Mouse (Mus musculus) activated CD4-positive, CD25-positive, alpha-beta regulatory T cell, adult 4 months (primary cell): ENCODE data around the gene Clcn5. TPM values are rescaled to one million over a fixed set of nuclear protein-coding genes. Genes with fewer than 3 reads are reported as not detected.

ENCODE experiments used
- ATAC-seq: one replicate; pipeline ENCODE4 v1.8.0; 2017
- polyA plus RNA-seq, 2 experiments: library from polyadenylated mRNA; unstranded; fragments of 100-300 nt; shearing (Covaris generic); gene quantifications; one replicate each; pipeline ENCODE4 v1.2.1; 2017

Gene Clcn5
- polyA plus RNA-seq = 1 to 10 TPM; 2.6 to 3.1 TPM

DNA sequence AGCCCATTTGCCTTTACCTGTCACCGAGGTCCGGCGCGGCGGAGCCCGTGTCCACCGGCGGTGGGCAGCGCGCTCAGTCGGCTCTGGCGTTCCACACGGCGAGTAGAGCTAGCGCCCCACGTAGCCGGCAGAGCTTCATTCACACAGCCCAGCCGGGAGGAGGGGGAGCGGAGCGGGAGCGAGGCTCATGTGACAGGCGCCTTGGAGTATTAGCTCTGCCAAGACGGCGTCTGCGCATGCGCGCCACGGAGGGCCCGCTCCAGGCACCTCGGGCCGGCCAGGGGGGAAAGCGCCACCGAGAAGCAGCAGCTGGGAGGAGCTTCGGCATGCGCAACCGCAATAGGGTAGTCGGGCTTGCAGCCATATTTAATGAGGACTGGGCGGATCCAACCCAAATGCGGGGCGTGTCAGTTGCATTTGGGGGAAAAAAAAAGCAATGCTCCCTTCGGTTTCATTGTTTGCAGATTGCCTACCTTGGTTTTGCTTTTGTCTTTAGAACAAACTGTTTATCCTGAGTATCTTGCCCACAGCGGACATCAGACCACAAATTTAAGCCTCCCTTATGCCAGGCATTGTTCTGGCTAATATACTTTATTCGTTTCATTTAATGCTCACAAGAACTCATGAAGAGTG lies at the start of gene Clcn5:
Clcn5 (minus strand) TSS at position 270 of the 633 bp plus-strand sequence.
- ATAC-seq = peak; percentile 83

DNA sequence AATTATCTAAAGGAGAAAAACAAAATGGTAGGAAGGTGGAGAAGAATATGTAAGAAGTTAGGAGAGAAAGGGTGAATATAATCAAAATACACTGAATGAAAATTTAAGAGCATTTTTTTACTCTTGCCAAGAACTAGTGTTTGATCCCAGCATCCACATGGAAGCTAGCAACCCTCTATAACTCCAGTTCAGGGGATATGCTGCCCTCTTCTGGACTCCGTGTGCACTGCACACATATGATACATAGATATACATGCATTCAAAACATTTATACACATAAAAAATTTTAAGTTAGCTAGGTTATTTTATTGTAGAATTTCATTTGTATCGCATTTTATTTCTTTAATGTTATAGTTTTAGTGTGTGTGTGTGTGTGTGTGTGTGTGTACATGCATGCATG lies 6.3 kb upstream of the Clcn5 start:
- ATAC-seq = no peak

GRCm38 (mm10) chrX:7322288-7322687 lies 3.1 kb upstream of the Clcn5 start:
- ATAC-seq = no peak

GRCm38 (mm10) chrX:7320571-7320970 lies 1.4 kb upstream of the Clcn5 start:
- ATAC-seq = no peak

DNA sequence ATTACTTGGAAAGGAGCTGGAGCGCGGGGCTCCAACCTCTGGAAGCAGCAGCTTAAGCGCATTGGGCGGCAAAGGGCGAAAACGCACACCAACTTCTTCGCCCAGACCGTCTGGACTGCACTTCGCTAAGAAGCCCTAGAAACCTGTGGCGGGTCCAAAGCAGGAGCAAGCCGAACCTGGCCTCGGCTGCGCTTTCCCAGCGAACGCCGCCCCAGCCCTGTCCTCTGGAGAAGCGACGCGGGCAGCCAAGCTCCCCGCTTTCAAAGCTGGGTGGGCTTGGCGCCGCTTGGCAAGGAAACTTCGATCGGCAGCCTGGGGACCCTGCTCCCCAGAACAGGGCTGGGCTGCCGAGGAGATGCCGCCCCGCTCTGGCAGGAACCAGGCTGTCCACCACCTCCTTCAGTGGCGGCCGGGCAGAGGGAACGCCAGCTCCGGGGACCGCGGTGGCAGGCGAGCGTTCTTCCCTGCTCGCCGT lies 570 bp downstream of the Clcn5 start:
- ATAC-seq = peak; percentile 31

DNA sequence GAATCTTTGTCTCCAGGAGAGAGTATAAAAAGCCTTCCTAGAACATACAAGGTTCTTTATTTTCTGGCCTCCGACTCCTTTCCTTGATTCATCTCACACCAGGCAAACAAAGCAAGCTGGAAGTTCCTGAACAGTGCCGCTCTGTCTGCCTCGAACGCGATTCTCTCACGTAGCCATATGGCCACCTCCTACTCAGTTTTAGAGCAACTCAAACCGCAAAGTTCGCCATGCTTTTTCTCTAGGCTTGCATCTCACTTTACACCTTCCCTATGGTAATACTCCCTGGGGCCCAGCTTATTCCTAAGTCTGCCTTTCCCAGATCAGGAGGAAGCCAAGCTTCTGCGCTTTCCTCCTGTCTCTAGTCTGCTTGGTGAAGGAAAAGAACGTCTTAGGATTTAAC lies 4.0 kb downstream of the Clcn5 start:
- ATAC-seq = no peak

- ATAC-seq = no peak
Measured at GRCm38 (mm10) chrX:7314645-7315044, 4.5 kb downstream of the Clcn5 start.

GRCm38 (mm10) chrX:7308242-7308641 lies 10.9 kb downstream of the Clcn5 start:
- ATAC-seq = peak; percentile 43

- ATAC-seq = no peak
Measured at GRCm38 (mm10) chrX:7306861-7307260, 12.3 kb downstream of the Clcn5 start.

DNA sequence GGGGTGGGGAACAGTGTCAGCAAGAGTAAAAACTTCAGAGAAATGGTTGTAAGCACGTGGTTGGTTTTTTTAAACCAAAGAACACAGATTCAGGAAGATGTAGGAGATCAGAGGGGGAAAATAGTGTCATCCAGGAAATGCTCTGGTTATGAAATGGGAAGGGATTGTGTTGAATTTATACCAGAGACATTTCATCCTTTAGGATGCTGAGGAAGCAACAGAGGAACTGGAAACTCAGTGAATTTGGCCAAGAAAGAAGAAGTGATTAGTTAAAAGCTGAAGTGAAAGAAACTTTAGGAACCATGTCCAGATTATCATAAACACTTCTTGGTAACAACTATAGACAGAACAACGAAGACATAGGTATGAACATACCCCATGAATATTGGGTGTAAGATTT lies 26.2 kb downstream of the Clcn5 start:
- no peak for ATAC-seq

DNA sequence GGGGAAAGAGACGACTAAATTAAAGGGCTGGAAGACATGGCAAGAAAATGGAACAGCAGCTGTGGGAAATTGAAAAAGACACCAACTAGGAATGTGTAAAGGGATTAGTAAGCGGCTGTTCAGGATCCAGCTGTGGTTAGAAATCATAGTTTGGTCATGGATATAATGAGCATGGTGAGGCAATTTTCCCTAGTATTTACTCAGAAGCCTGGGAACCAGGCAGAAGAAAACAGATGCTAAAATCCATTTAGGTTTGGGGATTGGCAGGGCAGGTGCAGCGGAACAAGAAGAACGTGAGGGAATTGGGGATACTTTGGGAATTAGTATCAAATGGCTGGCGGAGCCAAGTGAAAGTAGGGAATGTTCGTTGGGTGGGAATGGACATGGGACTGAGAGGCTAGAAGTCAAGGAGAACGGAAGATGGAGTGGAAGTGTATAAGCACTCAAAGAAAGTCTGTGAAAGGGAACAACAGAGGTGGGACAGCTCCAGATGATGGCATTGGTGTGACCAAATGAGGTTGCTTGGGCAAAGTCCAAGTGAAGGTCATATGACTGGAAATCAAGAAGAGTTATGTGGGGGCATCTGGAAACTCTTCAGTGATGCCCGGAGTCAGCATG lies 26.9 kb downstream of the Clcn5 start:
- ATAC-seq = no peak

DNA sequence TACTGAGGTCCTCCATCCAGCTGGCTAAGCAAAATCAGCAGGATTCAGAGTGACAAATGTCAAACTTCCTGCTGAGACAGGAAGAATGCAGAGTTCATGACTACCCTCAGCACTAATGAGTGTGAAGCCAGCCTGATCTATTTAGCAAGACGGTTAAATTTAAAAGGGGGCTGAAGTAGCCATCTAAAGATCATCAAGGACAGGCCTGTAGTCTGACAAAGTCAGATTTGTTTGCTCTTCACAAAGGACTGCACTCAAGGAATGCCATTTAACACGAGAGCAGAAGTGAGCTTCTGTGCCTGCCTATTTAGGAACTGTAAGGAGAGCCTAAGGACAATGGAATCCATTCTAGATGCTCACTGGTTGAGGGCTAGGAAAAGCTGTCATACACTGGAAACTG lies 30.2 kb downstream of the Clcn5 start:
- no peak for ATAC-seq

GRCm38 (mm10) chrX:7287051-7287734 lies 32.0 kb downstream of the Clcn5 start:
- ATAC-seq = no peak

DNA sequence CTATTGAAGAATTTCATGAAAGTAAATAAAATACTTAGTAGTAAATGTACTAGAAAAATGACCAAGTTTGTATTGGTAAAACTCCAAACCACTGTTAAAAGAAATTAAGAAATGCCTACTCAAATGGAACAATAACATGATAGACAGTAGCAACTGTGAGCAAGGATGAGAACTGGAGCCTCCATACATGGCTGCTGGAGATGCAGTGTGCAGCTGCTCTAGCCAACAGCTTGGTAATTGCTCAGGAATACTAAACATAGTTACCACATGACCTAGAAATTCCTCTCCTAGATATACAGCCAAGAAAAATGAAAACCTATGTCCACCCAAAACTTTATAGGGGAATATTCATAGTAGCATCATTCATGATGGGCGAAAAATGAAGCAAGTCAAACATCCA lies 36.5 kb downstream of the Clcn5 start:
- no peak for ATAC-seq

DNA sequence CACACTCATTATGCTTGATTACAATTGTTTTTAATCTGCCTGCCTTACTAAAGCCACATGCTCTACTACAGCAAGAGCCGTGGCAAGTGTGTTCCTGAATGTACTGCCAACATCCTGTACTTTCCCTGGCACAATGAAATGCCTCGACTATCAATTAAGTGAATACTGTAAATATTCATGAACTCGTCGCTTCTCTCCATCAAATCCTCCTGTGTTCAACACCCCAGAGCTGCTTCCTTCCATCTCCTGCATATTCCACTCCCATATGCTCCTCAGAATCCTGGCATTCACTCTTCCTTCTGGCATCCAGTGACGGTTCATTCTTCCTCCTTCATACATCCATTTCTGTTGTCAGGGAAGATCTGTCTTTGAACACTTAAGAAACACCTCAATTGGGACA lies 39.4 kb downstream of the Clcn5 start:
- ATAC-seq = no peak

- ATAC-seq = no peak
Measured at GRCm38 (mm10) chrX:7276564-7276963, 42.6 kb downstream of the Clcn5 start.

GRCm38 (mm10) chrX:7261149-7261548 lies 58.0 kb downstream of the Clcn5 start:
- no peak for ATAC-seq

DNA sequence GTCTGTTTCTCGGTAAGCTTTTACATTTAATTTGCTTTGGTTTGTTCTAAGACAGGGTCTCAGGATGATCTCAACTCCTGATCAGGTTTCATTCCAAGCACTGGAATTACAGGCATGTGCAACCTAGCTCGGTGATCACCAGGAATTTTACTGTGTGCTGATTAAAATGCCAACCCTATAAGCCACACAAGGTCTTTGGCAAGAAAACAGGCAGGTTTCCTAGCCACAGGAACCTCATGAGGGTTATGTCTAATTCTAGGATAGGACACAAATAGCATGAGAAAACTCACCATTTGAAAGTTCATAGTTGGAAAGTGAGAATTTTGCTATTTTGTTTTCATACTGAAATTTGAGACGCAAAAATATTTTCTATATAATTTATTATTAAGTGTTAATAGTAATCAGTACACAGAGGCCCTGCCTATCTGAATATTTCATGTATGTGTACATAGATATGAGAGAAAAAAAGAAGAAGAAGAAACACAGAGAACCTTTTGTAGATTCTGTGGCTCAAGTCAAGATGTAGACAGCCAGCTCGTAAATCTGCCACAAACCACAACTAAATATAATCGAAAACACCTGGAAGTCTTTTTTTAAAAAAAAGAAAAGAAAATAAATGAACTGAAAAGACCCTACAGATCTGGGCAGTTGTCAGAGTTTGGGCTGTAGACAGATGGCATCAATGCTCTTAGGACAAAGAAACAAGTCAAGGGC lies 58.6 kb downstream of the Clcn5 start:
- ATAC-seq = no peak

DNA sequence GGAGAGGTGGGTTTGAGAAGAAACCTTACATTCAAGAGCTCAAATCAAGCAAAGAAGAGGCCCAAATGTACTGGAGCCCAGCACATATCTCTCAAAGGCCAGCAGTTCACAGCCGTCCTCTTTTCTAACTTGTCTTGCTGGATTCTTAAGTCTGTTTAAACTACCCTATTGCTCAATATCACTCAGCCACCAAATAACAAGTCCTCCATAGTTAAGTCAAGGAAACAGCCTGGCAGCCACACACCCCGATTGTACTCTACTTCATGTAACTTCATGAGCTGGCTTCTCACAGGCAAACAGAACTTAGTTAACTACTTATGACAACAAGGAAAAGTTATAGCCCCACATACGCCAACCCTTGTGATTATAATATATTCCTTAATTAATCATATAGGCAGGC lies 59.4 kb downstream of the Clcn5 start:
- no peak for ATAC-seq

- ATAC-seq = no peak
Measured at GRCm38 (mm10) chrX:7256022-7256421, 63.1 kb downstream of the Clcn5 start.

GRCm38 (mm10) chrX:7204099-7204498 lies 115.1 kb downstream of the Clcn5 start:
- no peak for ATAC-seq

- no peak for ATAC-seq
Measured at GRCm38 (mm10) chrX:7203535-7203934, 115.6 kb downstream of the Clcn5 start.

GRCm38 (mm10) chrX:7197833-7198232 lies 121.3 kb downstream of the Clcn5 start:
- no peak for ATAC-seq
